ENCODE assay signal across 28 mouse cellular contexts in genomic region chr1:135408973-135409372, GRCm38 (mm10). TPM values are rescaled to one million over a fixed set of nuclear protein-coding genes. Genes with fewer than 3 reads are reported as not detected.
"Had no signal": no experiment of that assay in that cellular context is flagged by ENCODE, and none has a peak within 500 bp of the region (broad histone marks: within the 10 kb centered on the region; RNA-seq: fewer than 3 reads in every experiment).

No protein-coding gene starts in this region.

- H3K4me1 ChIP-seq: embryonic facial prominence, embryonic 10.5 days; embryonic facial prominence, embryonic 12.5 days; embryonic facial prominence, embryonic 13.5 days; embryonic facial prominence, embryonic 15.5 days; forebrain, embryonic 10.5 days; forebrain, embryonic 12.5 days; forebrain, embryonic 13.5 days; forebrain, embryonic 15.5 days had no signal

- H3K27me3 ChIP-seq: embryonic facial prominence, embryonic 12.5 days; embryonic facial prominence, embryonic 13.5 days; embryonic facial prominence, embryonic 15.5 days; forebrain, embryonic 12.5 days; forebrain, embryonic 13.5 days; forebrain, embryonic 15.5 days had no signal

- H3K4me3 ChIP-seq: embryonic facial prominence, embryonic 10.5 days; embryonic facial prominence, embryonic 12.5 days; embryonic facial prominence, embryonic 13.5 days; embryonic facial prominence, embryonic 15.5 days; erythroblast, embryonic 14.5 days; forebrain, embryonic 10.5 days; forebrain, embryonic 12.5 days; forebrain, embryonic 13.5 days; forebrain, embryonic 15.5 days; gastrocnemius, adult 2 months; heart, adult 2 months had no signal

- ATAC-seq: forebrain, embryonic 13.5 days; forebrain, embryonic 14.5 days; forebrain, embryonic 15.5 days; forebrain, embryonic 16.5 days; forebrain, postnatal 0 days had no signal

- H3K27ac ChIP-seq: embryonic facial prominence, embryonic 10.5 days; embryonic facial prominence, embryonic 12.5 days; embryonic facial prominence, embryonic 13.5 days; embryonic facial prominence, embryonic 15.5 days; forebrain, embryonic 10.5 days; forebrain, embryonic 12.5 days; forebrain, embryonic 13.5 days; forebrain, embryonic 15.5 days; gastrocnemius, adult 2 months; heart, adult 2 months had no signal

- H3K9me3 ChIP-seq: embryonic facial prominence, embryonic 10.5 days; embryonic facial prominence, embryonic 12.5 days; embryonic facial prominence, embryonic 13.5 days; embryonic facial prominence, embryonic 15.5 days; forebrain, embryonic 10.5 days; forebrain, embryonic 12.5 days; forebrain, embryonic 13.5 days; forebrain, embryonic 15.5 days had no signal

- DNase-seq: cerebellum, adult 9-10 months; cerebellum, adult 9-11 months; cerebellum, postnatal 10 days; cerebellum, postnatal 14 days; cerebellum, postnatal 25 days; cerebellum, postnatal 36 days; embryo, embryonic 11 days; forebrain, postnatal 0 days; gastrocnemius, adult 2 months; gastrocnemius, postnatal 10 days; gastrocnemius, postnatal 14 days; gastrocnemius, postnatal 25 days; gastrocnemius, postnatal 36 days; heart, adult 11 months; heart, adult 18-20 months; heart, adult 2 months had no signal

- H3K9ac ChIP-seq: embryonic facial prominence, embryonic 12.5 days; embryonic facial prominence, embryonic 13.5 days; embryonic facial prominence, embryonic 15.5 days; forebrain, embryonic 12.5 days; forebrain, embryonic 13.5 days; forebrain, embryonic 15.5 days; forebrain, postnatal 0 days had no signal

- H3K4me2 ChIP-seq: embryonic facial prominence, embryonic 12.5 days; embryonic facial prominence, embryonic 13.5 days; embryonic facial prominence, embryonic 15.5 days; forebrain, embryonic 12.5 days; forebrain, embryonic 13.5 days; forebrain, embryonic 15.5 days had no signal

RNA-seq across cellular contexts. Expression of gene Shisa4, which starts 33.9 kb away (rescaled TPM):
- total RNA-seq: granulocyte monocyte progenitor cell, adult 5-6 weeks had no signal
- polyA plus RNA-seq: erythroblast, embryonic 14.5 days had no signal
